ENCODE assay signal across 39 mouse cellular contexts in genomic region chr3:107656151-107656550, GRCm38 (mm10). TPM values are rescaled to one million over a fixed set of nuclear protein-coding genes. Genes with fewer than 3 reads are reported as not detected.
DNase-seq lines count a peak whose midpoint lies in the region; ATAC-seq and TF ChIP-seq lines count a peak whose summit lies in the region.
"Had no signal": no experiment of that assay in that cellular context is flagged by ENCODE, and none has a peak within 500 bp of the region (broad histone marks: within the 10 kb centered on the region; RNA-seq: fewer than 3 reads in every experiment).

No protein-coding gene starts in this region.

- H3K79me2 ChIP-seq in C2C12 (ENCODE audit: control insufficient read depth, insufficient read depth), result no peaks in the 10 kb centered on the region

- no peak overlapping the region for H3K4me2 ChIP-seq in intestine, postnatal 0 days (replicated peaks; ENCODE audit: low read depth)
- H3K4me2 ChIP-seq in intestine, embryonic 16.5 days (ENCODE audit: low read depth, low read length), result no peak overlapping the region
- no peak overlapping the region for H3K4me2 ChIP-seq in stomach, postnatal 0 days (replicated peaks; ENCODE audit: low read depth)
- H3K4me2 ChIP-seq: embryonic facial prominence, embryonic 12.5 days; heart, embryonic 12.5 days; neural tube, embryonic 15.5 days had no signal

- H3K4me3 ChIP-seq in intestine, postnatal 0 days (ENCODE audit: low read depth, low read length), result no peak overlapping the region
- H3K4me3 ChIP-seq in intestine, embryonic 16.5 days (ENCODE audit: low read length), result no peak overlapping the region
- H3K4me3 ChIP-seq in C2C12 (ENCODE audit: insufficient read depth, poor library complexity, severe bottlenecking), result no peak overlapping the region
- H3K4me3 ChIP-seq in stomach, postnatal 0 days (ENCODE audit: low read depth, low read length), result no peak overlapping the region
- H3K4me3 ChIP-seq: embryonic facial prominence, embryonic 12.5 days; forebrain, embryonic 10.5 days; gastrocnemius, adult 2 months; heart, embryonic 12.5 days; hindbrain, embryonic 10.5 days; neural tube, embryonic 15.5 days had no signal

- H3K27me3 ChIP-seq in intestine, postnatal 0 days (replicated peaks; ENCODE audit: control insufficient read depth, insufficient read depth, low read length), result no peaks in the 10 kb centered on the region
- no peaks in the 10 kb centered on the region for H3K27me3 ChIP-seq in intestine, embryonic 16.5 days (replicated peaks; ENCODE audit: control insufficient read depth, insufficient read depth, low read length)
- H3K27me3 ChIP-seq in C2C12 (ENCODE audit: control insufficient read depth, insufficient read depth, insufficient read length), result no peaks in the 10 kb centered on the region
- H3K27me3 ChIP-seq in stomach, postnatal 0 days (ENCODE audit: control insufficient read depth, insufficient read depth, low read length), result no peaks in the 10 kb centered on the region
- H3K27me3 ChIP-seq: embryonic facial prominence, embryonic 12.5 days; heart, embryonic 12.5 days; neural tube, embryonic 15.5 days had no signal

- TF ChIP-seq EP300 in stomach, postnatal 0 days (optimal IDR thresholded peaks at IDR 0.05), result no peak

- WGBS in intestine, postnatal 0 days, result 76% methylated on average over 2 of the region's 2 CpGs
- WGBS in intestine, embryonic 16.5 days, result 80% methylated on average over 2 of the region's 2 CpGs
- WGBS in stomach, postnatal 0 days, result 75% methylated on average over 2 of the region's 2 CpGs

- H3K36me3 ChIP-seq in intestine, postnatal 0 days (ENCODE audit: control insufficient read depth, insufficient read depth), result peaks cover 3% of the 10 kb centered on the region; the same call in 1 of the 2 replicates
- 0 out of 2 replicates have a peak, but pooled peaks cover 2% of the 10 kb centered on the region for H3K36me3 ChIP-seq in intestine, embryonic 16.5 days (ENCODE audit: control insufficient read depth, insufficient read depth, low read length)
- H3K36me3 ChIP-seq in C2C12 (ENCODE audit: control insufficient read depth, insufficient read depth), result peaks cover 36% of the 10 kb centered on the region
- H3K36me3 ChIP-seq in stomach, postnatal 0 days (ENCODE audit: control insufficient read depth, insufficient read depth, low read length), result 0 out of 2 replicates have a peak, but pooled peaks cover 4% of the 10 kb centered on the region

- H3K79me3 ChIP-seq in C2C12 (ENCODE audit: low read depth), result no peaks in the 10 kb centered on the region

- no peak overlapping the region for H3ac ChIP-seq in C2C12 (ENCODE audit: control insufficient read depth, insufficient read length, low read depth)

- peak; percentile 51 for DNase-seq in NIH3T3 (ENCODE audit: low read depth)
- no peak for DNase-seq in stomach, postnatal 0 days (ENCODE audit: low spot score)
- no peak for DNase-seq in right cerebral cortex, postnatal 14 days
- DNase-seq in gastrocnemius, adult 18-20 months (ENCODE audit: low spot score), result no peak
- DNase-seq: adrenal gland, adult 8-10 months; cerebellum, adult 11 months; cerebellum, adult 9-11 months; gastrocnemius, adult 2 months; gastrocnemius, postnatal 36 days; heart, adult 18-20 months; heart, postnatal 10 days; kidney, adult 11 months; kidney, postnatal 10 days; liver; lung, adult 2 months; lung, postnatal 10 days; midbrain, embryonic 14.5 days; retina, postnatal 1 day; spleen, adult 18-20 months; thymus, adult 18-20 months; thymus, postnatal 25 days had no signal

- H3K9me3 ChIP-seq in intestine, postnatal 0 days (ENCODE audit: control insufficient read depth), result no peaks in the 10 kb centered on the region
- no peaks in the 10 kb centered on the region for H3K9me3 ChIP-seq in intestine, embryonic 16.5 days (ENCODE audit: control insufficient read depth, low read length)
- no peaks in the 10 kb centered on the region for H3K9me3 ChIP-seq in stomach, postnatal 0 days (ENCODE audit: control insufficient read depth, low read length)
- H3K9me3 ChIP-seq: embryonic facial prominence, embryonic 12.5 days; forebrain, embryonic 10.5 days; heart, embryonic 12.5 days; neural tube, embryonic 15.5 days had no signal

- H3K27ac ChIP-seq in intestine, postnatal 0 days (ENCODE audit: low read depth, low read length), result no peak overlapping the region
- H3K27ac ChIP-seq in intestine, embryonic 16.5 days (ENCODE audit: low read length), result no peak overlapping the region
- H3K27ac ChIP-seq in stomach, postnatal 0 days (replicated peaks), result no peak overlapping the region
- H3K27ac ChIP-seq: embryonic facial prominence, embryonic 12.5 days; forebrain, embryonic 10.5 days; gastrocnemius, adult 2 months; hindbrain, embryonic 10.5 days; hindbrain, postnatal 0 days; liver, embryonic 14.5 days; macrophage; neural tube, embryonic 15.5 days had no signal

- peak; percentile 40; the same call in 1 of the 2 replicates for ATAC-seq in intestine, postnatal 0 days
- ATAC-seq in intestine, embryonic 16.5 days, result no peak
- ATAC-seq in stomach, postnatal 0 days (ENCODE audit: low FRiP score, low TSS enrichment), result peak; percentile 46; the same call in 1 of the 2 replicates
- ATAC-seq: activated CD4-positive, CD25-positive, alpha-beta regulatory T cell, adult 4 months; hindbrain, postnatal 0 days had no signal

- no peak overlapping the region for H3K9ac ChIP-seq in intestine, postnatal 0 days (ENCODE audit: low read depth, low read length)
- H3K9ac ChIP-seq in intestine, embryonic 16.5 days (ENCODE audit: low read depth, low read length), result no peak overlapping the region
- no peak overlapping the region for H3K9ac ChIP-seq in stomach, postnatal 0 days (ENCODE audit: low read length)
- H3K9ac ChIP-seq: embryonic facial prominence, embryonic 12.5 days; heart, embryonic 12.5 days; liver, embryonic 14.5 days; neural tube, embryonic 15.5 days had no signal

- H3K4me1 ChIP-seq in intestine, postnatal 0 days (replicated peaks; ENCODE audit: control insufficient read depth, insufficient read depth, low read length), result no peaks in the 10 kb centered on the region
- H3K4me1 ChIP-seq in intestine, embryonic 16.5 days (ENCODE audit: control insufficient read depth, insufficient read depth, low read length), result no peaks in the 10 kb centered on the region
- no peaks in the 10 kb centered on the region for H3K4me1 ChIP-seq in stomach, postnatal 0 days (replicated peaks; ENCODE audit: control insufficient read depth, insufficient read depth)
- H3K4me1 ChIP-seq: embryonic facial prominence, embryonic 12.5 days; forebrain, embryonic 10.5 days; heart, embryonic 12.5 days; hindbrain, embryonic 10.5 days; neural tube, embryonic 15.5 days had no signal

- no peak for TF ChIP-seq CTCF in intestine, postnatal 0 days (IDR thresholded peaks at IDR 0.05; ENCODE audit: low read depth)
- no peak for TF ChIP-seq CTCF in C2C12 (IDR thresholded peaks at IDR 0.05; ENCODE audit: control insufficient read depth, insufficient read depth, insufficient read length)
- TF ChIP-seq CTCF in stomach, postnatal 0 days (IDR thresholded peaks at IDR 0.05; ENCODE audit: low read depth), result no peak

TF ChIP-seq in C2C12, 6 proteins besides CTCF, POLR2A, EP300 and RAD21:
- peak; percentile 85 for TF ChIP-seq USF1 (IDR thresholded peaks at IDR 0.05; ENCODE audit: low read depth)
- no peak for TF ChIP-seq FOSL1 (IDR thresholded peaks at IDR 0.05; ENCODE audit: insufficient read depth, low read length, poor library complexity, severe bottlenecking)

RNA-seq across cellular contexts. Expression of gene Strip1, which starts 24.7 kb away (rescaled TPM):
- 17.8 and 18.0 TPM in 2 replicates for polyA plus RNA-seq in intestine, postnatal 0 days (2015; fragmentation: Nextera tagmentation; extraction: Ambion mirVana)
- polyA plus RNA-seq in intestine, embryonic 16.5 days (2015; fragmentation: Nextera tagmentation; extraction: Ambion mirVana), result 29.3 and 31.7 TPM in 2 replicates
- 35.2 TPM for polyA plus RNA-seq in C2C12 (2012; fragmentation: generic; extraction: Trizol)
- polyA plus RNA-seq in stomach, postnatal 0 days (2015; fragmentation: Nextera tagmentation; extraction: Ambion mirVana), result 25.4 and 26.1 TPM in 2 replicates
- 10 to 100 TPM; 15.1 to 17.9 TPM for total RNA-seq in gastrocnemius, adult 18-20 months (2021)

RNA-seq across cellular contexts. Expression of gene Gm10961, which starts 25.0 kb away (rescaled TPM):
- not detected in 2 replicates for polyA plus RNA-seq in intestine, postnatal 0 days (2015; fragmentation: Nextera tagmentation; extraction: Ambion mirVana)
- polyA plus RNA-seq in intestine, embryonic 16.5 days (2015; fragmentation: Nextera tagmentation; extraction: Ambion mirVana), result not detected in 2 replicates
- polyA plus RNA-seq in C2C12 (2012; fragmentation: generic; extraction: Trizol), result not detected
- polyA plus RNA-seq in stomach, postnatal 0 days (2015; fragmentation: Nextera tagmentation; extraction: Ambion mirVana), result not detected in 2 replicates
- not detected for total RNA-seq in gastrocnemius, adult 18-20 months (2021)
- total RNA-seq: adrenal gland, adult 8-10 months; adrenal gland, postnatal 4 days; gastrocnemius, adult 2 months; gastrocnemius, postnatal 36 days; heart, adult 18-20 months; heart, postnatal 10 days; hindbrain, postnatal 0 days; left cerebral cortex, postnatal 14 days; monocyte, adult 5-6 weeks had no signal
- polyA plus RNA-seq: activated CD4-positive, CD25-positive, alpha-beta regulatory T cell, adult 4 months; embryonic facial prominence, embryonic 12.5 days; forebrain, embryonic 10.5 days; heart, embryonic 12.5 days; hindbrain, embryonic 10.5 days; hindbrain, postnatal 0 days; large intestine, adult 2 months; limb, embryonic 11.5 days; liver, embryonic 14.5 days; lung, adult 2 months; macrophage; midbrain, embryonic 14.5 days; neural tube, embryonic 15.5 days; stomach, embryonic 16.5 days had no signal

RNA-seq across cellular contexts. Expression of gene Ahcyl1, which starts 40.2 kb away (rescaled TPM):
- polyA plus RNA-seq in intestine, postnatal 0 days (2015; fragmentation: Nextera tagmentation; extraction: Ambion mirVana), result 37.8 and 39.0 TPM in 2 replicates
- 43.6 and 63.5 TPM in 2 replicates for polyA plus RNA-seq in intestine, embryonic 16.5 days (2015; fragmentation: Nextera tagmentation; extraction: Ambion mirVana)
- polyA plus RNA-seq in C2C12 (2012; fragmentation: generic; extraction: Trizol), result 72.1 TPM
- polyA plus RNA-seq in stomach, postnatal 0 days (2015; fragmentation: Nextera tagmentation; extraction: Ambion mirVana), result 39.8 and 41.4 TPM in 2 replicates
- 10 to 100 TPM; 25.0 to 30.9 TPM for total RNA-seq in gastrocnemius, adult 18-20 months (2021)
